Mouse (Mus musculus): ENCODE results near the gene Pip4k2b. TPM values are rescaled to one million over a fixed set of nuclear protein-coding genes. Genes with fewer than 3 reads are reported as not detected.
"Not testable (repeated sequence)": the region's sequence is repeated elsewhere in the genome, so short reads cannot be mapped to it uniquely, and the experiment has no call there.

Gene Pip4k2b
- polyA plus RNA-seq, 1 experiment from 2014 or later: 2.1 TPM

DNA sequence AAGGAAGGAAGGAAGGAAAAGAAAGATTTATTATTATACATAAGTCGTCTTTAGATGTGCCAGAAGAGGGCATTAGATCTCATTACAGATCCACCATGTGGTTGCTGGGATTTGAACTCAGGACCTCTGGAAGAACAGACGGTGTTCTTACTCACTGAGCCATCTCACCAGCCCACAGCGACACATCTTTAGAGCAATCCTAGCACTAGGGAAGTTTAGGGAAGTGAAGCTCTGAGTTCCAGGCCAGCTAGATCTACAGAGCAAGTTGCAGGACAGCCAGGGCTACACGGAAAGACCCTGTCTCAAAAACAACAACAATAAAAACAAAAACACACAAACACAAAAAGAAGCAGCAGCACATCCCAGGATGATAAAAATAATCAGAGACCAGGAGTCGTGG is 9.7 kb downstream of the Pip4k2b start:
- not testable (repeated sequence) for H3K27me3 ChIP-seq (ENCODE audit: control insufficient read depth, insufficient read depth, low read length); DNase-seq (ENCODE audit: low spot score); ATAC-seq (ENCODE audit: insufficient number of reproducible peaks, low FRiP score, low TSS enrichment, low read depth); H3K36me3 ChIP-seq (ENCODE audit: control insufficient read depth, insufficient read depth, low read length); H3K9me3 ChIP-seq (ENCODE audit: control insufficient read depth, low read length); H3K27ac ChIP-seq (replicated peaks; ENCODE audit: low read depth, low read length); H3K4me2 ChIP-seq (ENCODE audit: low read depth, severe bottlenecking); H3K4me1 ChIP-seq (ENCODE audit: control insufficient read depth, insufficient read depth, low read length); H3K4me3 ChIP-seq (ENCODE audit: low read depth, low read length); H3K9ac ChIP-seq (ENCODE audit: low read length)
- 88% methylated on average over 5 of the region's 5 CpGs for WGBS

DNA sequence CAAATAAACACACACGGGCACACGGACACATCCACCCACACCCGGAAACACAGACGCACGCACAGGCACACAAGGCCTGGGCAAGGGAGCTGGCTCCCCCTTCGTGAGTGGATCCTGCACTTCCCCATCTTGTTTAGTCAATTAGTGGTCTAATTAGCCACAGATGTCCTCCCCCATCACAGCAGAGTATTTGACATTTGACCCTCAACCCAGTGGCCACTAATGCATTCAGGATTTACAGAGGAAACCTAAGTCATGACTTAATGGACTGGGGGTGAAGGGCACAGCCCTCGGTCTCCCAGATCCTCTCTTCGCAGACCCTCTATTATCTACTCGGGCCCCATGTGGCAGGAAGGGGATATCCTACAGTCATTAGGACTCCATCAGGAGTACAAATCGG is 10.8 kb downstream of the Pip4k2b start:
- peaks cover under 1% of the 10 kb centered on the region; the same call in 1 of the 2 replicates for H3K36me3 ChIP-seq (ENCODE audit: control insufficient read depth, insufficient read depth, low read length)
- no peak overlapping the region for H3K27ac ChIP-seq (replicated peaks; ENCODE audit: low read depth, low read length)
- H3K4me3 ChIP-seq (ENCODE audit: low read depth, low read length): no peak overlapping the region
- DNase-seq (ENCODE audit: low spot score) (peak; percentile 54), ATAC-seq (ENCODE audit: insufficient number of reproducible peaks, low FRiP score, low TSS enrichment, low read depth) (no peak)
- H3K9ac ChIP-seq (ENCODE audit: low read length): no peak overlapping the region
- H3K27me3 ChIP-seq (ENCODE audit: control insufficient read depth, insufficient read depth, low read length): no peaks in the 10 kb centered on the region
- WGBS: 11% methylated on average over 10 of the region's 10 CpGs
- H3K9me3 ChIP-seq (ENCODE audit: control insufficient read depth, low read length): no peaks in the 10 kb centered on the region
- no peak overlapping the region for H3K4me2 ChIP-seq (ENCODE audit: low read depth, severe bottlenecking)
- H3K4me1 ChIP-seq (ENCODE audit: control insufficient read depth, insufficient read depth, low read length): peaks cover 9% of the 10 kb centered on the region; the same call in 1 of the 2 replicates

DNA sequence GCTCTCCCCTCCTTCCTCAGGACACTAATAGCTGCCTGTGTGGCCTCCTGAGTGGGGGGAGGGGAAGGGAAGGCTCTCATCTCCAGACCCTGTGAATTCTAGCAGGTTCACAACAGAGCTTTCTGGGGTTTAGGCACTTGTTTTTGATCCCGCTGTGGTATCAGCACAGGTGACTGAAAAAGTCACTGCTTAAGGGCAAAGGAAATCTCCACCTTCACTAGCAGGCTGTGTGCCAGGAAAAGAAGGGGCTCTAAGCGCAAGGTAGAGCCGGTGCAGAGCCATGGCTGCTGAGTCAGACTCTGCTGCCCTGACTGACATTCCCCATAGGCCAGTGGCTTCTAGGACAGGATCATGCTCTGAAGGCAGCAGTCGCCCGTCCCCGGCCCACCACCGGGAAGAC is 15.8 kb downstream of the Pip4k2b start:
- Histone ChIP-seq H3K4me3 (ENCODE audit: low read depth, low read length) (no peak overlapping the region), H3K27me3 (ENCODE audit: control insufficient read depth, insufficient read depth, low read length) (no peaks in the 10 kb centered on the region), H3K4me2 (ENCODE audit: low read depth, severe bottlenecking) (no peak overlapping the region), H3K9ac (ENCODE audit: low read length) (no peak overlapping the region), H3K9me3 (ENCODE audit: control insufficient read depth, low read length) (no peaks in the 10 kb centered on the region), H3K36me3 (ENCODE audit: control insufficient read depth, insufficient read depth, low read length) (peaks cover 13% of the 10 kb centered on the region; the same call in 1 of the 2 replicates), H3K4me1 (ENCODE audit: control insufficient read depth, insufficient read depth, low read length) (peaks cover 3% of the 10 kb centered on the region; the same call in 1 of the 2 replicates), H3K27ac (replicated peaks; ENCODE audit: low read depth, low read length) (no peak overlapping the region)
- WGBS: 64% methylated on average over 7 of the region's 7 CpGs
- ATAC-seq (ENCODE audit: insufficient number of reproducible peaks, low FRiP score, low TSS enrichment, low read depth) (no peak), DNase-seq (ENCODE audit: low spot score) (no peak)

DNA sequence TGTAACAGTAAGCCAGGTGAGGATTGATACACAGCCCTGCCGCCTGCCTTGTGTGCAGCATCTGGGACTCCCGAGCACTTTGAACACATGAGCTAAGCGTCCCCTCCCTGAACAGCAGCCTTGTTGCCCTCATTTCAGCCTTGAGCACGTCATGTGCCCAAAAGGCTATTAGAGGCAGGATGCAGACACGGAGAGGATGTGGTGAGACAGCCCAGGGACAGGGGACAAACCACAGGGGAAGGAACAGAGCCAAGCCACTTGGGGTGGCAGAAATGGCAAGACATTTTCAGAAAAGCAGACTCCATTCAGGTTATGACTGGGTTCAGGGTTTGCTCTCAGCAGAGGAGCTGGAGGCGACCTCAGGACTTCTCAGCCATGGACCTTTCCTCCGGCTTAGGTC is 16.2 kb downstream of the Pip4k2b start:
- no peak for ATAC-seq (ENCODE audit: insufficient number of reproducible peaks, low FRiP score, low TSS enrichment, low read depth)

DNA sequence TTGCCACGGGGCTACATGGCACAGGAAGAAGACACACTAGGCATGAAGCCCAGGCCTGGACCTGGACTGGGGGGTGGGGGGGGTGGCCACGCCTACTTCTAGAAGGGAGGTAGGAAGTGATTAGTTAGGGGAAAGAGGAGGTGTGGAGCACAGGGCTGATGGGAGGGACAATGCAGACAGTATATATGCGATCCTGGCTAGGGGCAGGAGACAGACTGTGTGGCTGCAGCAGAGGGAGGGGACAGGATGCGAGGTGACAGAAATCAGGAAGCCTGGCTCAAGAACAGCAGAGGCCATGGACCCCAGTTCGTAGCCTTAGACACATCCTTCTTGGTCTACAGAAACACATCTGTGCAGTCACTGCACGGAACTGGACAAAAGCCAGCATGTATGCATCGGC is 20.8 kb downstream of the Pip4k2b start:
- no peak overlapping the region for H3K27ac ChIP-seq (replicated peaks; ENCODE audit: low read depth, low read length)
- H3K27me3 ChIP-seq (ENCODE audit: control insufficient read depth, insufficient read depth, low read length): no peaks in the 10 kb centered on the region
- WGBS: 86% methylated on average over 7 of the region's 7 CpGs
- DNase-seq (ENCODE audit: low spot score): no peak
- H3K4me3 ChIP-seq (ENCODE audit: low read depth, low read length): no peak overlapping the region
- no peak overlapping the region; the same call in 1 of the 2 replicates for H3K9ac ChIP-seq (ENCODE audit: low read length)
- no peak overlapping the region for H3K4me2 ChIP-seq (ENCODE audit: low read depth, severe bottlenecking)
- H3K9me3 ChIP-seq (ENCODE audit: control insufficient read depth, low read length): peaks cover 2% of the 10 kb centered on the region; the same call in 1 of the 2 replicates
- ATAC-seq (ENCODE audit: insufficient number of reproducible peaks, low FRiP score, low TSS enrichment, low read depth): no peak
- H3K36me3 ChIP-seq (ENCODE audit: control insufficient read depth, insufficient read depth, low read length): peaks cover 43% of the 10 kb centered on the region
- H3K4me1 ChIP-seq (ENCODE audit: control insufficient read depth, insufficient read depth, low read length): no peaks in the 10 kb centered on the region

More for the DNA sequence above, 16.2 kb downstream of the Pip4k2b start:
- 56% methylated on average over 7 of the region's 7 CpGs for WGBS
- no peaks in the 10 kb centered on the region for H3K9me3 ChIP-seq (ENCODE audit: control insufficient read depth, low read length)
- H3K4me1 ChIP-seq (ENCODE audit: control insufficient read depth, insufficient read depth, low read length): no peaks in the 10 kb centered on the region
- DNase-seq (ENCODE audit: low spot score): no peak
- H3K27ac ChIP-seq (replicated peaks; ENCODE audit: low read depth, low read length): no peak overlapping the region
- peaks cover 13% of the 10 kb centered on the region; the same call in 1 of the 2 replicates for H3K36me3 ChIP-seq (ENCODE audit: control insufficient read depth, insufficient read depth, low read length)
- no peak overlapping the region for H3K9ac ChIP-seq (ENCODE audit: low read length)
- no peak overlapping the region for H3K4me3 ChIP-seq (ENCODE audit: low read depth, low read length)
- no peak overlapping the region for H3K4me2 ChIP-seq (ENCODE audit: low read depth, severe bottlenecking)
- H3K27me3 ChIP-seq (ENCODE audit: control insufficient read depth, insufficient read depth, low read length): no peaks in the 10 kb centered on the region

DNA sequence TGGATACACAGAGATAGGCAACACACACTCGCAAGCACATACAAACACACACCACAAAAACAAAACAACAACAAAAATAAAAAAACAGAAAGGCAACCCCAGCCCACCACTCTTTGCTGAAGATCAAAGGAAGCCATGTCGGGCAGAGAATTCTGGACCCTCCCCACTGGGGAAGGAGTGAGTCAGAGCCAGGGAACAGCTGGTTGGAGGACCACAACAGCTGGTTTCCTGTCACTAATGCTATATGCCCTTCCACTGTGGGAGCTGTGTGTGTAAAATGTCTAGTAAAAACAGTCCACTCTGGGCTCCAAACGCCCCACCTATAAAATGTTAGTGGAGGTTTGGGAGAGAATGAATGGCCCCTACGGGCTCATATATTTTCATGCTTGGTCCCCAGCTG is 23.2 kb downstream of the Pip4k2b start:
- whole genome bisulfite sequencing: 87% methylated on average over 4 of the region's 4 CpGs
- Histone ChIP-seq H3K27me3 (ENCODE audit: control insufficient read depth, insufficient read depth, low read length) (no peaks in the 10 kb centered on the region), H3K9me3 (ENCODE audit: control insufficient read depth, low read length) (peaks cover 2% of the 10 kb centered on the region; the same call in 1 of the 2 replicates), H3K27ac (replicated peaks; ENCODE audit: low read depth, low read length) (no peak overlapping the region), H3K36me3 (ENCODE audit: control insufficient read depth, insufficient read depth, low read length) (peaks cover 43% of the 10 kb centered on the region), H3K4me2 (ENCODE audit: low read depth, severe bottlenecking) (no peak overlapping the region), H3K4me1 (ENCODE audit: control insufficient read depth, insufficient read depth, low read length) (no peaks in the 10 kb centered on the region), H3K9ac (ENCODE audit: low read length) (no peak overlapping the region), H3K4me3 (ENCODE audit: low read depth, low read length) (no peak overlapping the region)
- ATAC-seq (ENCODE audit: insufficient number of reproducible peaks, low FRiP score, low TSS enrichment, low read depth) (no peak), DNase-seq (ENCODE audit: low spot score) (no peak)

DNA sequence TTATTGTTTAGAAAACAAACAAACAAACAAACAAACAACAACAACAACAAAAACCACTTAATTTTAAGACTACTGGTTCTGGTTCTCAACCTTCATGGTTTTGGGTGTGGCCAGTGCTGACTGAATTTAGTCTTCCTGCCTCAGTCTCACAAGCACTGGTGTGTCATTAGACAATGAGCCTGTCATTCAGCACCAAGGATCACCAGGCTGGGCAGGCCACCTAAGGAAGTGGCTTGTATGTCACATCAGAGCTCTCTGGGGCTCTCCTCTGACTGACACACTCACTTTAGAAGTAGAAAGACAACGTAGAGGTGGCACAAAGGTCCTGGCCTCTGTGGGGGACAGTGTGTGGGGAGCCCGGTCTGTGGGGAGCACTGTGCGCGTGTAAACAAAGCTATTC is 25.5 kb downstream of the Pip4k2b start:
- 91% methylated on average over 4 of the region's 4 CpGs for WGBS
- no peak overlapping the region for H3K9ac ChIP-seq (ENCODE audit: low read length)
- H3K27me3 ChIP-seq (ENCODE audit: control insufficient read depth, insufficient read depth, low read length): no peaks in the 10 kb centered on the region
- no peak for DNase-seq (ENCODE audit: low spot score)
- H3K4me1 ChIP-seq (ENCODE audit: control insufficient read depth, insufficient read depth, low read length): no peaks in the 10 kb centered on the region
- peaks cover 2% of the 10 kb centered on the region; the same call in 1 of the 2 replicates for H3K9me3 ChIP-seq (ENCODE audit: control insufficient read depth, low read length)
- no peak overlapping the region for H3K27ac ChIP-seq (replicated peaks; ENCODE audit: low read depth, low read length)
- no peak overlapping the region for H3K4me2 ChIP-seq (ENCODE audit: low read depth, severe bottlenecking)
- no peak overlapping the region for H3K4me3 ChIP-seq (ENCODE audit: low read depth, low read length)
- ATAC-seq (ENCODE audit: insufficient number of reproducible peaks, low FRiP score, low TSS enrichment, low read depth): no peak
- peaks cover 38% of the 10 kb centered on the region for H3K36me3 ChIP-seq (ENCODE audit: control insufficient read depth, insufficient read depth, low read length)

DNA sequence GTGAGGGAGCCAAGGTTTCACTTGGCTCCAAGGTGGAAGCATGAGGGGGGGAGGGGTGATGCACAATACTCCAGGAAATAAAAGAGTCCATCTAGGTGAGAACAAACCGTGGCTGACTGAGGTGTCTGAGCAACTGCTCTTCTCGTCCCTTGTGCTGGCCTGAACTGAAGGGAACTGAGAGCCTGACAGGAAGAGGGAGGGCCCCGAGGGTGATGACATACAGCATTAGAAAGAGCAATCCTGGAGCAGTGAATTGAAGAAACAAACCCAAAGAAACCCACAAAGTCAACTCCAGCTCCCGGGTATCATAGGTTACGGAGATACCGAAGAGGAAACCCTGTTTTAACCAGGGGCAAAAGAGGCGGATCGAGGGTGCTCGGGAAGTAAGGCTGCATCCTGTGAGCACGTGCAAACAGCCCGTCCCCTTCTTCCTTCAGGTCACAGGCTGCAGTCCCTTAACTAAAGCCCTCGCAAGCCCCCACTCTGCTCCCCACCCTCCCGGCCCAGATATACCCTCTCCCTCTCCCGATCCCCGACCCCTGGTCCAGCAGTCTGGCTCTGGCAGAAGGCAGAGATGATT is 26.1 kb downstream of the Pip4k2b start:
- no peak for ATAC-seq (ENCODE audit: insufficient number of reproducible peaks, low FRiP score, low TSS enrichment, low read depth)
- peaks cover 2% of the 10 kb centered on the region; the same call in 1 of the 2 replicates for H3K9me3 ChIP-seq (ENCODE audit: control insufficient read depth, low read length)
- DNase-seq (ENCODE audit: low spot score): no peak
- WGBS: 79% methylated on average over 15 of the region's 15 CpGs
- H3K27ac ChIP-seq (replicated peaks; ENCODE audit: low read depth, low read length): no peak overlapping the region
- no peaks in the 10 kb centered on the region for H3K27me3 ChIP-seq (ENCODE audit: control insufficient read depth, insufficient read depth, low read length)
- no peaks in the 10 kb centered on the region for H3K4me1 ChIP-seq (ENCODE audit: control insufficient read depth, insufficient read depth, low read length)
- no peak overlapping the region for H3K4me3 ChIP-seq (ENCODE audit: low read depth, low read length)
- no peak overlapping the region for H3K4me2 ChIP-seq (ENCODE audit: low read depth, severe bottlenecking)
- H3K36me3 ChIP-seq (ENCODE audit: control insufficient read depth, insufficient read depth, low read length): peaks cover 42% of the 10 kb centered on the region
- H3K9ac ChIP-seq (ENCODE audit: low read length): no peak overlapping the region

Measured in limb, embryonic 11.5 days (tissue).